Mouse (Mus musculus) stomach, embryonic 14.5 days (tissue): Measurements from ENCODE around the gene Tmem30c. TPM values are rescaled to one million over a fixed set of nuclear protein-coding genes. Genes with fewer than 3 reads are reported as not detected.
"Not testable (repeated sequence)": the region's sequence is repeated elsewhere in the genome, so short reads cannot be mapped to it uniquely, and the experiment has no call there.

Experiments
- ATAC-seq: fragments of 200-750 bp; cut with Nextera tagmentation; 2 replicates; pipeline ENCODE4 v1.8.0; 2017; ENCODE audit warnings: low read depth, moderate TSS enrichment; ENCODE audit not compliant: insufficient number of reproducible peaks, insufficient read depth, low FRiP score
- H3K27ac ChIP-seq: fragments of 300-500 bp; sonication (generic); 2 replicates; pipeline ENCODE4 v1.5.1; 2014; ENCODE audit warnings: mild to moderate bottlenecking, low read length, moderate library complexity, mixed read lengths
- H3K27me3 ChIP-seq: fragments of 300-500 bp; sonication (generic); 2 replicates; pipeline ENCODE4 v1.6.1; 2014; ENCODE audit warnings: low read length, control low read depth, mixed read lengths; ENCODE audit not compliant: control insufficient read depth, insufficient read depth
- H3K36me3 ChIP-seq: fragments of 300-500 bp; sonication (generic); 2 replicates; pipeline ENCODE4 v1.6.1; 2014; ENCODE audit warnings: mild to moderate bottlenecking, control low read depth, low read length, moderate library complexity, mixed read lengths; ENCODE audit not compliant: control insufficient read depth, insufficient read depth
- H3K4me1 ChIP-seq: fragments of 300-500 bp; sonication (generic); 2 replicates; pipeline ENCODE4 v1.6.1; 2014; ENCODE audit warnings: low read length, control low read depth, mixed read lengths; ENCODE audit not compliant: control insufficient read depth, insufficient read depth
- H3K4me2 ChIP-seq: fragments of 300-500 bp; sonication (generic); replicated peaks from 2 replicates; pipeline ENCODE4 v1.6.1; 2014; ENCODE audit warnings: low read depth, low read length, control low read depth
- H3K4me3 ChIP-seq: fragments of 300-500 bp; sonication (generic); 2 replicates; pipeline ENCODE4 v1.5.1; 2014; ENCODE audit warnings: low read depth, low read length, control low read depth
- H3K9ac ChIP-seq: fragments of 300-500 bp; sonication (generic); replicated peaks from 2 replicates; pipeline ENCODE4 v1.6.1; 2014; ENCODE audit warnings: low read depth, mild to moderate bottlenecking, control low read depth, low read length, moderate library complexity, mixed read lengths
- H3K9me3 ChIP-seq: fragments of 300-500 bp; sonication (generic); 2 replicates; pipeline ENCODE4 v1.6.1; 2016; ENCODE audit warnings: low read depth, low read length, control low read depth; ENCODE audit not compliant: control insufficient read depth
- WGBS: fragments of 180-500 bp; shearing (Covaris S2); extraction: QIAGEN DNeasy Blood & Tissue Kit; methylation state at CpG from one replicate; pipeline ENCODE4 v1.1.7; 2014; 5-methylcytosine and 5-hydroxymethylcytosine counted together
- polyA plus RNA-seq: library from polyadenylated mRNA; unstranded; fragments of >200 nt; fragmentation: Nextera tagmentation; extraction: Ambion mirVana; gene quantifications from 2 replicates; pipeline ENCODE4 v1.2.1, GENCODE M21; 2014

The Tmem30c gene
- polyA plus RNA-seq, 1 experiment from 2014 or later: 0.19 TPM

DNA sequence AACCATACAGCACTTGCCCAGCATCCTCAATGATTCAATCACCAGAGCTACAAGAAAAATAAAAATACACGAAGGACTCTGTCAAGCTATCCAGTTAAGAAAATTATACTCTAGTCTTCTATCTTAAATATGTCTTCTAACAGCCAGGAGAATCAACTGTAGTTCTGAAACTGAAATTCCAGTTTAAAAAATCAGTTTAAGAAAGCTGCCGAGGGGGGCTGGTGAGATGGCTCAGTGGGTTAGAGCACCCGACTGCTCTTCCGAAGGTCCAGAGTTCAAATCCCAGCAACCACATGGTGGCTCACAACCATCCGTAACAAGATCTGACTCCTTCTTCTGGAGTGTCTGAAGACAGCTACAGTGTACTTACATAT lies 60.7 kb downstream of the Tmem30c start:
- 68% methylated on average over 4 of the region's 5 CpGs for WGBS
- not testable (repeated sequence) for H3K27me3 ChIP-seq, H3K9ac ChIP-seq, H3K36me3 ChIP-seq, H3K27ac ChIP-seq, H3K4me1 ChIP-seq, ATAC-seq, H3K9me3 ChIP-seq
- Histone ChIP-seq H3K4me3 (peak overlapping the region; percentile 87; the same call in 1 of the 2 replicates), H3K4me2 (peak overlapping the region; percentile 39)

DNA sequence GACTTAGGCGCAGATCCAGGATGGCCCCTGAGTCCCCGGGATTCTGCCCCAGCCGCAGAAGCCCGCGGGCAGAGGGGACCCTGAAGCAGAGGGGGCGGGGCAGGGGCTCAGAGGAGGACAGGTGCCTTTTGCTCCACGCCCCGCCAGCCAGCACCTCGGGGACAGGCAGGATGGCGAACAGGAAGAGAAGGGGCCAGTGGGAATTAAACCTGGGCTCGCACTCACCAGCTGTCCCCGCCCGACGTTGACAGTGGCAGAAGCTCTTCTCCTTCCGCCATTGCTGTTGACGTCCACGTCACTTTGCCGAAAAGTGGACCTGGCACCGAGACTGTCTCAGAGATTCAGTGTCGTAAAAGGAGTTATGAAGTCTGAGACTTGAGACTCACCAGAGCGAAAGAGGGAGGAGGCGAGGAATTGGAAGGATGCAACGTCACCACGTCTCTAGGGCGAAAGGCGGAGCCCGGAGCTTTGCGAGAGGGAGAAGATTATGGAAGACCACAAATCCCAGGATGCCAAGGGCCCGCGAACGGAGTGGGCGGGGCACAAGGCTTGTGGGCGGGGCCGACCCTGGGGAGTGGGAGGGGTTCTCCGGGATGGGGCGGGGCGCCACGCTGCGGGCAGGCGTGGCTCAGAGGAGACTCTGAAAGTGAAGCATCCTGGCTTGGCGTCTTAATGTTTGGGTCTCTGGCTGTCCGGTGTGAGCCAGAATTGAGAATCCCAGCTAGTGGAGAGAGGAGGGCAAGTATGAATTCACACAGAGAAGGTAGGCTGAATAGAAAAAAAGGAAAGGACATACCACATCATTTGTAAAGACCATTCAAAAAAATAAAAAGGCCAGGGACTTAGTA lies 61.4 kb downstream of the Tmem30c start, which contains the start of gene Tbc1d23:
Gene Tbc1d23, minus strand, starts transcription at position 416 of the 848 bp plus-strand sequence.
- H3K27me3 ChIP-seq: no peaks in the 10 kb centered on the region
- ATAC-seq: peak; percentile 98
- WGBS: under 1% methylated on average over 42 of the region's 42 CpGs

DNA sequence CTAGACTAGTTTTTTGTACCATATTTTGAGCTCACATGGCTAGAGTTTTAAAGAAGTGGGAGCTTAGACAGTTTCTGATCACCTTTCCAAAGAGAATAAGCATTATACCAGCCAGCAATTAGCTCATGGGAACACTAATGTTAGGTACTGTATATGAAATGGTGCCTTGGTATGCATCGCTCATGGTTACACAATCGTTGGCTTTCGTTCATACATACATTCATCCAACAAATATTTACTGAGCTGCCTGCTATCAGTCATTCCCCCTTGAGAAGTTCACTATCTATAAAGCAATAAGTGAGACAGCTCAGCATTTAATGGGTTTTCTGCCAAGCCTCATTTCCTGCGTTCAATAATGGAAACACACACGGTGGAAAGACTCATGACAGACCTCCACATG lies 66.2 kb downstream of the Tmem30c start:
- H3K36me3 ChIP-seq: no peaks in the 10 kb centered on the region
- H3K9me3 ChIP-seq: no peaks in the 10 kb centered on the region
- H3K4me3 ChIP-seq: no peak overlapping the region
- 70% methylated on average over 5 of the region's 5 CpGs for WGBS
- H3K27ac ChIP-seq: no peak overlapping the region
- no peak for ATAC-seq
- no peaks in the 10 kb centered on the region for H3K27me3 ChIP-seq
- H3K4me2 ChIP-seq: no peak overlapping the region
- H3K4me1 ChIP-seq: peaks cover 8% of the 10 kb centered on the region
- no peak overlapping the region for H3K9ac ChIP-seq

More for the DNA sequence above, 61.4 kb downstream of the Tmem30c start, which contains the start of gene Tbc1d23:
- peak within 1 kb of the TSS; percentile 82 for H3K9ac ChIP-seq
- peaks cover 8% of the 10 kb centered on the region for H3K4me1 ChIP-seq
- no peaks in the 10 kb centered on the region for H3K9me3 ChIP-seq
- peak within 1 kb of the TSS; percentile 44; the same call in 1 of the 2 replicates for H3K27ac ChIP-seq
- no peaks in the 10 kb centered on the region for H3K36me3 ChIP-seq
- H3K4me3 ChIP-seq: peak within 1 kb of the TSS; percentile 87
- H3K4me2 ChIP-seq: peak within 1 kb of the TSS; percentile 62

DNA sequence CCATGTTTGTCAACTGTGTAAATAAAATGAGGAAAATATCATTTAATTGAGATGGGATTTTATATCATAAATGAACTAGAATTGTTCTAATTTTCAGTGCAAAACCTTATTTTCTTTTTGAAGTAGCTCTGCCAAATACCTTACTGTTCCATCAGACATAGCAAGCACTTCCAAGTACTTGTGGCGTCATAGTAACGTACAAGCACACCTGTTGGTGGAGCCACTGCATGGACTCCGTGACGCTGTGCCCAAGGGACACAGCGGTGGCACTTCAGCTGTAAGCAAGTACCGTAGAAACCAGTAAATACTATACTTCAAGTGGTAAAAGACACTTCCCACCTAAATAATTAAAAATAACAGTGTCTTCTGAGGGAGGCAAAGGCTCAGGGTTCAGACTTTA lies 72.3 kb downstream of the Tmem30c start:
- 93% methylated on average over 6 of the region's 6 CpGs for WGBS
- Histone ChIP-seq H3K9ac (no peak overlapping the region), H3K4me1 (no peaks in the 10 kb centered on the region), H3K4me3 (no peak overlapping the region), H3K36me3 (peaks cover 7% of the 10 kb centered on the region; the same call in 1 of the 2 replicates), H3K27me3 (no peaks in the 10 kb centered on the region), H3K4me2 (no peak overlapping the region), H3K27ac (no peak overlapping the region), H3K9me3 (no peaks in the 10 kb centered on the region)
- ATAC-seq: no peak

Other genes with a start within 250 kb of the Tmem30c start
- gene Tmem45a2, start 221.5 kb downstream of the Tmem30c start, polyA plus RNA-seq: 0.08 TPM in 1 of 2 replicates, not detected in the other
- 50.1 and 53.0 TPM in 2 replicates for gene Tomm70a, start 171.2 kb downstream of the Tmem30c start, polyA plus RNA-seq
- gene Nit2, start 125.5 kb downstream of the Tmem30c start, polyA plus RNA-seq: 84.7 and 88.0 TPM in 2 replicates
- gene Tbc1d23, start 61.4 kb downstream of the Tmem30c start, polyA plus RNA-seq: 34.2 and 40.5 TPM in 2 replicates
- gene Filip1l, start 60.2 kb upstream of the Tmem30c start, polyA plus RNA-seq: 54.7 and 54.8 TPM in 2 replicates